Mouse (Mus musculus) testis, postnatal 10 days (tissue): ENCODE data around the gene Muc20.

Experiments
- DNase-seq: peaks from one replicate; pipeline ENCODE4 v3.0.0; 2021; ENCODE audit warnings: low spot score

Gene Muc20

GRCm38 (mm10) chr16:32796676-32797425, 384 bp downstream of the Muc20 start:
- no peak for DNase-seq

GRCm38 (mm10) chr16:32795177-32795576, 2.1 kb downstream of the Muc20 start:
- no peak for DNase-seq

GRCm38 (mm10) chr16:32790056-32790455, 7.2 kb downstream of the Muc20 start:
- DNase-seq, result no peak

GRCm38 (mm10) chr16:32784840-32785239, 12.4 kb downstream of the Muc20 start:
- no peak for DNase-seq

- DNase-seq, result no peak
Observed at GRCm38 (mm10) chr16:32783324-32784062, 13.7 kb downstream of the Muc20 start.

GRCm38 (mm10) chr16:32778956-32779355, 18.3 kb downstream of the Muc20 start:
- no peak for DNase-seq

GRCm38 (mm10) chr16:32776676-32777075, 20.6 kb downstream of the Muc20 start:
- DNase-seq, result no peak

- DNase-seq, result no peak
Observed at GRCm38 (mm10) chr16:32766904-32767303, 30.3 kb downstream of the Muc20 start.

GRCm38 (mm10) chr16:32764961-32765360, 32.3 kb downstream of the Muc20 start:
- DNase-seq, result no peak

- DNase-seq, result no peak
Observed at GRCm38 (mm10) chr16:32764550-32764949, 32.7 kb downstream of the Muc20 start.

- DNase-seq, result no peak
Observed at GRCm38 (mm10) chr16:32750242-32751127, 46.8 kb downstream of the Muc20 start.

- no peak for DNase-seq
Observed at GRCm38 (mm10) chr16:32745852-32746251, 51.4 kb downstream of the Muc20 start.

- DNase-seq, result no peak
Observed at GRCm38 (mm10) chr16:32742712-32743111, 54.5 kb downstream of the Muc20 start.

GRCm38 (mm10) chr16:32741366-32741765, 55.9 kb downstream of the Muc20 start:
- no peak for DNase-seq

- no peak for DNase-seq
Observed at GRCm38 (mm10) chr16:32740003-32740663, 57.1 kb downstream of the Muc20 start.

- no peak for DNase-seq
Observed at GRCm38 (mm10) chr16:32736022-32736421, 61.2 kb downstream of the Muc20 start.

GRCm38 (mm10) chr16:32735586-32735985, 61.6 kb downstream of the Muc20 start, which contains the start of gene Muc4:
Muc4 (plus strand) TSS chr16:32735886.
- no peak for DNase-seq

GRCm38 (mm10) chr16:32733213-32733612, 64.0 kb downstream of the Muc20 start:
- no peak for DNase-seq

- DNase-seq, result no peak
Observed at GRCm38 (mm10) chr16:32728730-32729129, 68.5 kb downstream of the Muc20 start.

- DNase-seq, result no peak
Observed at GRCm38 (mm10) chr16:32728240-32728639, 69.0 kb downstream of the Muc20 start.
